Mouse (Mus musculus): ENCODE data around the gene Mkrn1.
"Not testable (repeated sequence)": the region's sequence is repeated elsewhere in the genome, so short reads cannot be mapped to it uniquely, and the experiment has no call there.

Mkrn1 gene

GRCm38 (mm10) chr6:39419851-39420721 lies at the start of gene Mkrn1:
TSS of gene Mkrn1 (minus strand) at chr6:39420462.
- peak; percentile 87 for DNase-seq

GRCm38 (mm10) chr6:39469427-39469826 lies 49.2 kb upstream of the Mkrn1 start:
- DNase-seq: no peak

GRCm38 (mm10) chr6:39462621-39463538 lies 42.6 kb upstream of the Mkrn1 start:
- DNase-seq: peak; percentile 84

- no peak for DNase-seq
These were observed 39.8 kb upstream of the Mkrn1 start for GRCm38 (mm10) chr6:39460040-39460439.

DNA sequence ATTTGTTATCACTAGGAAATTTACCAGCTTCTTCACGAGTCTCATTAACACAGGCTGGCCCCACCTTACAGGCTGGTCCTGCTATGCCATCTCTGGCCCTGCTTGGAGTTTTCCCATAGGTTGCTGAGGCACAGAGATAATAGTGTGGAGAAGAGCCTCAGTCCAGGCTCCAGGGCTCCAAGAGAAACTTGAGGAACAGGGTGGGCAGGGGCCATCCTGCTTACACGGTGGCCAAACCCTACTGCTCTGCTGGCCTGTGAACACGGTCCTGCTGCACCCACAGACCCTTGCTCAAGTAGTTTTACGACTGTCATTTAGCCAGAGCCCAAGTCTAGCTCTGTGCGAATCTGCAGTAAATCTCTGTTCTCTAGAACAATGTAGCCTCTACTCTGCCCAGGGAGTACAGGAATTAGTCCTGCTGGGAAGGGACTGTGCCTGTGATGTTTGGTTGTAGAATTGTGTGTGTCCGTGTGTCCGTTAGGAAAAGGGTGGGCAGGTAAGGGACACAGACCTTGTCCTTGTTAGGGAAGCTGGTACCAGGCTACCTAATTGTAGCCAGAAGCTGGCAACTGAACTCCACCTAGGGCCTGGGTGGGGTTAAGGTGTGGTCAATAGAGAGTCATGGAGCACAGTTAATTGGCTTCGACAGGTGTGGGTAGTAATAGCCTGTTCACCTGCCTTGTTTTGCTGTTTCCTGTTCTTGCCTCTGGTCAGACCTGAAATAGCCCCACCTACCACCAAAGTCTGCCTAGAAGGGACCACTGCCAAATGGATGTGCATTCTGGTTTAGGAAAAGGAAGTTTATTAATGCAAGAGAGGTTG lies 35.3 kb upstream of the Mkrn1 start:
- no peak for DNase-seq

DNA sequence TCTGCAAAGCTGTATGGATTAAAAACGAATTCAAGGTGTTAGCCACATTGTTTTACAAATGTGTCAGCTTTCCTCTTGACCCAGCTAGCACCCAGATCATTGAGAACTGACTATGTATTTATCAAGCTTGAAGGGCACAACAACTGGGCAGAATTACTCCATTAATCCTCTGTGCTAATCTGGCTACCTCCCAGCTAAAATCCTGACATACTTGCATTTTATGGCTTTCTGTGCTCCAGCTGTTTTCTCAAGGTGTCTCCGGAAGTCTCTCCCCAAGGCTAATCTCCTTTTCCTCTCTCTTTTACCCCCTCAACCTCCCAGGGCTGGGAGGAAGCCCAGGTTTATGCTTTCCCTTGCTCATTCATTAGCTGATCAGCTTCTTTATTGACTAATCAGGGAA lies 34.4 kb upstream of the Mkrn1 start:
- no peak for DNase-seq

DNA sequence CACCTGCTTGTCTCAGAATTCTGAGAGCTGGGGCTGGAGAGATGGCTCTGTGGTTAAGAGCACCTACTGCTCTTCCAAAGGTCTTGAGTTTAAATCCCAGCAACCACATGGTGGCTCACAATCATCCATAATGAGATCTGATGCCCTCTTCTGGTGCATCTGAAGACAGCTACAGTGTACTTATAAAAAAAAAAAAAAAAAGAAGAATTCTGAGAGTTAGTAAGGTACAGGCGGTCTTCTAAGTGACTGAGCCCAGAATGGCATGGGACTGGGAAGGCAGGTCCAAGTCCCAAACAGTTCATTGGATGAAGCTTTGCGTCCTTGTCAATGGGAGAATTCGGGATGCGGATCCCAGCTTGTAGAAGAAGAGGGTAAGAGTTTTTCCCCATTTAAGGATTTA lies 33.3 kb upstream of the Mkrn1 start:
- DNase-seq: no peak

GRCm38 (mm10) chr6:39451033-39451432 lies 30.8 kb upstream of the Mkrn1 start:
- no peak for DNase-seq

- no peak for DNase-seq
These were observed 30.3 kb upstream of the Mkrn1 start for GRCm38 (mm10) chr6:39450580-39450979.

GRCm38 (mm10) chr6:39447429-39448185 lies 27.3 kb upstream of the Mkrn1 start:
- no peak for DNase-seq

GRCm38 (mm10) chr6:39445801-39446572 lies 25.7 kb upstream of the Mkrn1 start:
- DNase-seq: no peak

DNA sequence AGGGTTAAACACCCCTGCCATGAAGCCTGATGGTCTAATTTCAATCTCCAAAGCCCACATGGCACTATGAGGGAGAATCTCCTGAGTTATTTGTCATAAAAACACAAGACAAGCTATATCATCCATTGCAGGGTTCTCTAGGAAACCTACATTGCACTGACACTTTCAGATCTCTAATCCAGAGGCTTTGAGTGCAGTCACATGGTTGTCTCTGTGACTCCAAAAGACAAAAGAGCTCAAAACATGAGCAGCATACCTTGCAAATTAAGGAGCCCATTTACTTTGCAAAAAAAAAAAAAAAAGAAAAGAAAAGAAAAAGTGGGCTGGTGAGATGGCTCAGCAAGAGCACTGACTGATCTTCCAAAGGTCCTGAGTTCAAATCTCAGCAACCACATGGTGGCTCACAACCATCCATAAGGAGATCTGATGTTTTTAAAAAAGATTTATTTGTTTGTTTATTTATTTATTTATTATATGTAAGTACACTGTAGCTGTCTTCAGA lies 22.6 kb upstream of the Mkrn1 start:
- DNase-seq: no peak

GRCm38 (mm10) chr6:39440207-39440606 lies 19.9 kb upstream of the Mkrn1 start:
- DNase-seq: no peak

- not testable (repeated sequence) for DNase-seq
These were observed 17.3 kb upstream of the Mkrn1 start for GRCm38 (mm10) chr6:39437519-39437918.

DNA sequence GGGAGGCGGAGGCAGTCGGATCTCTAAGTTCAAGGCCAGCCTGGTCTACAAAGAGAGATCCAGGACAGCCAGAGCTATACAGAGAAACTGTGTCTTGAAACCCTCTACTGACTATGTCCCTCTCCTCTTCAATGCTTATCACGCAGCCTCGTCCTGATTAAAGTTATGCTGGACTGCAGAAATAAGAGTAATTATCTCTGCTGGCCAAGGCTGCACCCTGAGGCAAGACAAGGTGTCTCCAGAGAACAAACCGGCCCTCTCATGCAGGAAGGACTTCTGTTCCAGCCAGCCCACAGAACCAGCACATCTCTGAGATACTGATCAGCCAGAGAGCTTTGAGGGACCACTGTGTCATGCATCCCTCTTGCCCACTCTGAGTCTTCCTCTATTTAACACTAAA lies 15.6 kb upstream of the Mkrn1 start:
- no peak for DNase-seq

- no peak for DNase-seq
These were observed 14.7 kb upstream of the Mkrn1 start for GRCm38 (mm10) chr6:39434886-39435492.

GRCm38 (mm10) chr6:39434111-39434885 lies 14.0 kb upstream of the Mkrn1 start:
- DNase-seq: no peak

GRCm38 (mm10) chr6:39433701-39434100 lies 13.4 kb upstream of the Mkrn1 start:
- DNase-seq: no peak

GRCm38 (mm10) chr6:39433174-39433573 lies 12.9 kb upstream of the Mkrn1 start:
- DNase-seq: no peak

GRCm38 (mm10) chr6:39430722-39431121 lies 10.5 kb upstream of the Mkrn1 start:
- no peak for DNase-seq

Data from kidney, adult 18-20 months (tissue).